Mouse (Mus musculus): ENCODE measurements around the gene Ntrk2. TPM values are rescaled to one million over a fixed set of nuclear protein-coding genes. Genes with fewer than 3 reads are reported as not detected.
"Not testable (repeated sequence)": the region's sequence is repeated elsewhere in the genome, so short reads cannot be mapped to it uniquely, and the experiment has no call there.

Ntrk2 gene
- polyA plus RNA-seq, 1 experiment: 19.1 TPM

DNA sequence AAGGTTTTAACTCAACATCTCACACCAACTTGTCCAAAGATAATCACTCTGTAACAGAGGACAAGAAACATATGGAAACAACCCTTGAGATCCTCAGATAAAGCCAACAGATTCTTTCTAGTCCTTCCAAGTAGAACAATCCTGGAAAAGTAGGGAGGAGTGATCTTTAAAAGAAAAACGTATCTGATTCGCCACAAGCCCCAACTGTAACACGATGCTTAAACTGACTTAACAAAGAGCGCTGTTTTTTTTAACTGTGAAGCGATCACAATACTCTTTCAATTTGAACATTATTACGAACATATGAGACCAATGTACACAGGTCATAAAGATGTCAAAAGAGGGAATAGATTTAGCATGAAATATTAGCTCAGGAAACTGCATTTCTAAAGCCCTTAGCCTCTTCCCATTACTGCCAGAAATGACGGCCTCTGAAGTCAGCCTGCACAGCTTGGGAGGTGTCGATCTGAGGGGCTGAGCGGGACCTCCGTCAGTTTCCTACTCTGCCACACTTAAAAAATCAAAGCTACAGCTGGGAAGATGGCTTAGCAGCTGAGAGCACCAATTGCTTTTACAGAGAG, 289.5 kb downstream of the Ntrk2 start:
- TF ChIP-seq POLR2A (IDR thresholded peaks at IDR 0.05; ENCODE audit: borderline replicate concordance, extremely low read depth, low read depth, low read length): no peak
- TF ChIP-seq CTCF (IDR thresholded peaks at IDR 0.05; ENCODE audit: insufficient read depth, low read length): no peak
- DNase-seq: no peak
- no peak overlapping the region for H3K4me3 ChIP-seq (replicated peaks; ENCODE audit: extremely low read depth, low read depth, low read length)
- H3K4me1 ChIP-seq (ENCODE audit: control insufficient read depth, insufficient read depth, low read length): no peaks in the 10 kb centered on the region
- WGBS: 30% methylated on average over 10 of the region's 10 CpGs

DNA sequence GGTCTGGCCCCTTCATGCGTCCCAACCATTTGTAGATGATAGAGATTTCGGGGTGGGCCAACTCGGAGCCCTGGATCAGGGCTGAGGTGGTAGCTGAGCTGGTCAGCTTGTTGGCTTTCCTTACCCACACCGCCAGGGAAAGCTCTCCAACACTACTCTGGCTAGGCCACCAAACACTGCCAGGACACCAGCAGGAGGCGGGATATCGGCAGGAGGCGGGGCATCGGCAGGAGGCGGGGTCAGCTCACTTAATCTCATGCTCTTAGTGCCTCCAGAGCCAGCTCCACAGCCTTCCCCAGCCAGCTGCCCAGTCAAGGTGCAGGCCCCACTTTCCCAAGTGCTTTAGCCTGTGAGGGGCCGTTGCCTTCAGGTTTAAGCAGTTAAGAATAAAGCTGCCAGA, 293.7 kb downstream of the Ntrk2 start:
- Histone ChIP-seq H3K4me1 (ENCODE audit: control insufficient read depth, insufficient read depth, low read length) (no peaks in the 10 kb centered on the region), H3K4me3 (replicated peaks; ENCODE audit: extremely low read depth, low read depth, low read length) (no peak overlapping the region)
- DNase-seq: no peak
- WGBS: 49% methylated on average over 10 of the region's 10 CpGs
- no peak for TF ChIP-seq POLR2A (IDR thresholded peaks at IDR 0.05; ENCODE audit: borderline replicate concordance, extremely low read depth, low read depth, low read length)
- TF ChIP-seq CTCF (IDR thresholded peaks at IDR 0.05; ENCODE audit: insufficient read depth, low read length): no peak

DNA sequence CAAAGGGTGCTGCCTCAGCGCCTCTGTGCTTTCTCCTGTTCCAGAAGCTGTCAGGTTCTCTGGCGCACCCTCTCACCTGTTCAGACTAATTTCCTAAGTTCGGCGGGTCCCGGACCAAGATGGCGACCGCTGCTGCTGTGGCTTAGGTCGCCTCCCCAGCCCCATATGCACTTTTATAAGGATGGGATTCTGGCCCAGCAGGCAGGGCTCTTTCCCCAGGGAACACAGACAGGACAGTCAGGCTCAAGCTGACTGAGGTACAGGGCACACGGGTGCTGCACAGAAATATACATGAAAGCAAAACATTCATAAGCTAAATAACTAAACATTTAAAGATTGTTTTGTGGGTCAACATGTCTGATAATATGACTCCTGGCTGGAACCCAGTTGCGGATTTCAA, 301.4 kb downstream of the Ntrk2 start:
- WGBS: 85% methylated on average over 10 of the region's 10 CpGs
- not testable (repeated sequence) for DNase-seq; H3K4me1 ChIP-seq (ENCODE audit: control insufficient read depth, insufficient read depth, low read length); H3K4me3 ChIP-seq (replicated peaks; ENCODE audit: extremely low read depth, low read depth, low read length)

DNA sequence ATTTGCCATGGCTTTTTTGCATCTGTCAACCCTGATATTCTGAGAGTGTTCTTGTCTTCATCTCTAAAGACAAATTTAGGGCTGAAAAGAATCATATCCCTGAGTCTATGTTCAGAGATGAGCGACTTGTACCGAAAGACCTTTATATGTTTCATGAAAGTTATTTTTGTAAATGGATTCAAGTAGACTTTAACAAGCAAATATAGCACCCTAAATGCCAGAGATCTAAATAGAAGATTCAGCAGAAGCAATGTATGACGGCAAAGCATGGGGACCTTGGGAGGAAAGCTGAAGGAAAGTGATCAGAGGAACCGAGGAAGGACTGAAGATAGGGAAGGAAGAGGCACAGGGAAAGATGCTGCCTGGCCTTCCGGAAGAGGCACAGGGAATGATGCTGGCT, 303.7 kb downstream of the Ntrk2 start:
- TF ChIP-seq POLR2A (IDR thresholded peaks at IDR 0.05; ENCODE audit: borderline replicate concordance, extremely low read depth, low read depth, low read length) (no peak), CTCF (IDR thresholded peaks at IDR 0.05; ENCODE audit: insufficient read depth, low read length) (no peak)
- WGBS: 92% methylated on average over 5 of the region's 5 CpGs
- no peaks in the 10 kb centered on the region for H3K4me1 ChIP-seq (ENCODE audit: control insufficient read depth, insufficient read depth, low read length)
- DNase-seq: no peak
- no peak overlapping the region for H3K4me3 ChIP-seq (replicated peaks; ENCODE audit: extremely low read depth, low read depth, low read length)

DNA sequence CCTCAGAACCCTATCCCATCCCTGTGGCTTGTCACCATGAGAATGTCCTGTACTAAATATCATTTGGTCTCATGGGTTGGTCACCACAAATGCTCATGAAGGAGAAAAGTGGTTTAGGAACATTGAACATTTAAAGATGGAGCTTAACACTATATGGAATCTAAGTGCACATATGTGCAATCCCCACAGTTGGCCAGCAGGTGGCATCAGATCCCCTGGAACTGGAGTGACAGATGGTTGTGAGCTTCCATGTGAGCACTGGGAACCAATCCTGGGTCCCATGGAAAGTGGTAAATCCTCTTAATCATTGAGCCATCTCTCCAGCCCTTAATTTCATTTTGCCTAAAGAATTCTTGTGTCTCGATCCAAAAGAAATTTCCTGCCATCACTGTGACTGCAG, 308.3 kb downstream of the Ntrk2 start:
- no peak for DNase-seq
- H3K4me3 ChIP-seq (replicated peaks; ENCODE audit: extremely low read depth, low read depth, low read length): no peak overlapping the region
- 97% methylated on average over 1 of the region's 1 CpGs for WGBS
- TF ChIP-seq POLR2A (IDR thresholded peaks at IDR 0.05; ENCODE audit: borderline replicate concordance, extremely low read depth, low read depth, low read length): no peak
- no peak for TF ChIP-seq CTCF (IDR thresholded peaks at IDR 0.05; ENCODE audit: insufficient read depth, low read length)
- H3K4me1 ChIP-seq (ENCODE audit: control insufficient read depth, insufficient read depth, low read length): no peaks in the 10 kb centered on the region

DNA sequence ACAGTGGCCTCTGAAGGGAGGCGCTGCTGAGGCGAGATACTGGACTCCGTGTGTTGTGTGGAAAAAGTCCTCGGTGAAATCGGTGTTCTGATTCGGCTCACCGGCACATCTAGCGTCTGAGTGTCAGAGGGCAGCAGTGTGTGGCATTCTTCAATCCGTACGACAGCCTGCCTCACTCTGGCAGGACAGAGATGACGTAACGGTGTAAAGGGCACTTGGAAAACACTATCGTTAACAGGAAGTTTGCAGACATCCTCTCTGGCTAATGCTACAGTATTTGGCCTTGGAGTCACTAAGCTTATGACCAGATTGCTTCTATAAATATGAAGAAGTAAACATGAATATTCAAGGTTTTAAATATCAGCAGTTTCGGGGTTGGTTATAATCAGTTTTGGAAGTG, 309.2 kb downstream of the Ntrk2 start:
- H3K4me3 ChIP-seq (replicated peaks; ENCODE audit: extremely low read depth, low read depth, low read length): no peak overlapping the region
- DNase-seq: no peak
- H3K4me1 ChIP-seq (ENCODE audit: control insufficient read depth, insufficient read depth, low read length): no peaks in the 10 kb centered on the region
- TF ChIP-seq CTCF (IDR thresholded peaks at IDR 0.05; ENCODE audit: insufficient read depth, low read length) (no peak), POLR2A (IDR thresholded peaks at IDR 0.05; ENCODE audit: borderline replicate concordance, extremely low read depth, low read depth, low read length) (no peak)
- WGBS: 72% methylated on average over 14 of the region's 14 CpGs

DNA sequence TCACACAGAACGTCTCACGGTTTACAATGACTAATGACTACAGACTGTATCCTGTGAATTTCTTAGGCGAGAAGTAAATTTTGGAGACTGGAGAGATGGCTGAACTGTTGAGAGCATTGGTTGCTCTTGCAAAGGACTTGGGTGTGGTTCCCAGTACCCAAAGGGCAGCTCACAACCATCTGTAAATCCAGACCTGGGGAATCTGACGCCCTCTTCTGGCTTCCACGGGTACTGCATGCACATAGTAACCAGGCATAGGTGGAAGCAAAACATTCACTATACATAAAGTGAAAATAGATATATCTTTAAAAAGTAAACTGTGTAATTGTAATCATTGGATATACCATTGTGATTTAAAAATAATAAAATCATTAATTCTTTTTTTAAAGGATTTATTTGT, 310.9 kb downstream of the Ntrk2 start:
- H3K4me3 ChIP-seq (replicated peaks; ENCODE audit: extremely low read depth, low read depth, low read length): no peak overlapping the region
- no peak for DNase-seq
- 80% methylated on average over 5 of the region's 5 CpGs for WGBS
- TF ChIP-seq CTCF (IDR thresholded peaks at IDR 0.05; ENCODE audit: insufficient read depth, low read length) (no peak), POLR2A (IDR thresholded peaks at IDR 0.05; ENCODE audit: borderline replicate concordance, extremely low read depth, low read depth, low read length) (no peak)
- H3K4me1 ChIP-seq (ENCODE audit: control insufficient read depth, insufficient read depth, low read length): no peaks in the 10 kb centered on the region

DNA sequence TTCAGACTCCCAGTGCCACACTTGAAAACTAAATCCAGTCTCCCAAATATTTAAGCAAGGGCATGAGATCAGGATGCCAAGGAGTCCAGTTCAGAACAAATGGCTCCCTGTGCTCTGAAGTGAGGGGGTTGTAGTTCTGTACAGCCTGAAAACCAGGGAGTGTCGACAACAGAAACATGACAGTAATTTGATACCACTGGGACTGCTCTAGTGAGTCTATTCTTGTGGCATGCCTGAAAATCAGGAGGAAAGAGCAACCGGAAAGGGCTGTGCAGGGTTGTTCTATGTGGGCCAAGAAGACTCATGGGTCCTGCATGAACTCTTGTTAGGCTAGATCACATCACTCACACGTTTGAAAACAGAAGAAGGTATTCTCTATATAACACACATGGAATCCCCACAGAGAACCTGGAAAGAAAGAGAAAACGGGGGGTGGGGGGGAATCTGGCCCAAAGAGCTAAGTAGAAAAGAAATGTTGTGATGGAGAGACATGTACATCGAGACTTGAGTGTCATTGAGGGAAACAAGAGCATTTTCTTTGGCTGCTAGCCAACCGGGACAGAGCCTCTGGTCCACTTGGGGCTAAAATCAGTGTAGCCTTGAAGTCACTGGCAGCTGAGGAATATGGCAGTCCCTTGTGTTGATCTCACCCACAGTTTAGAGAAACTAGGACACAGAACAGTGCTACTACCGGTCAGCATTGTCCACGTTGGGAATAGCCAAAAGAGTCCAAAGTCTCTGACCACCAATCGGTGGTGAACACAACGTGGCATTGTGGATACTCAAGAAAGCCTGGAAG, 313.4 kb downstream of the Ntrk2 start:
- no peak for DNase-seq
- TF ChIP-seq POLR2A (IDR thresholded peaks at IDR 0.05; ENCODE audit: borderline replicate concordance, extremely low read depth, low read depth, low read length): no peak
- no peak for TF ChIP-seq CTCF (IDR thresholded peaks at IDR 0.05; ENCODE audit: insufficient read depth, low read length)
- 55% methylated on average over 10 of the region's 10 CpGs for WGBS

DNA sequence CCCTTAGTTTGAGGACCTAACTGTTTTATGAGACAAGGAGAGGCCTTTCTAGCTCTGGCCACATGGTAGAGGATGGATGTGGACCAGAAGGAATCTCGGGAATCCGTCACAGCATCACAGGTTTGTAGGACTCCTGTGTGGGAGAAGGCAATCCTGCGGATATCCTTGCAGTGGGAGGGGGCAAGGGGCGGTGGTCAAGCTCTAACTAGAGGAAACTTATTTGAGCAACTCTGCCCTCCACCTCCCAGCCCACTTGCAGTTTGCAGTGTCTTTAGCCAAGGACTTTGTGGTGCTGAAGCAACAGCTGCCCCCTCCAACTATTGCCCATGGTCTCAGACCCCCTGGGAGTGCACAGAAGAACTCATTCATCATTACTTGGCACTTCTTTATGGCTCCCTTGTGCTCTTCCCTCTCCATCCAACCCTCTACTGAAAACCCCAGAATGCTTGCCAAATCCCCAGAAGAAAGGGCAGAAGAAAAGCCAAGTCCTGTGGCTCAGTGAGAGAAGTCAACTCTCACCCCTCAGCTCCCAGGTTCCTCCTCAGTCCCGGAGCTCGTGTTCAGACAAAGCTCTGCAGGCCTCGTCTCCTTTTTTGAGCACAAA, 336.9 kb downstream of the Ntrk2 start:
- Histone ChIP-seq H3K4me1 (ENCODE audit: control insufficient read depth, insufficient read depth, low read length) (no peaks in the 10 kb centered on the region), H3K4me3 (replicated peaks; ENCODE audit: extremely low read depth, low read depth, low read length) (no peak overlapping the region)
- no peak for TF ChIP-seq CTCF (IDR thresholded peaks at IDR 0.05; ENCODE audit: insufficient read depth, low read length)
- no peak for TF ChIP-seq POLR2A (IDR thresholded peaks at IDR 0.05; ENCODE audit: borderline replicate concordance, extremely low read depth, low read depth, low read length)
- 74% methylated on average over 7 of the region's 7 CpGs for WGBS
- no peak for DNase-seq

More for the DNA sequence above, 313.4 kb downstream of the Ntrk2 start:
- H3K4me1 ChIP-seq (ENCODE audit: control insufficient read depth, insufficient read depth, low read length): no peaks in the 10 kb centered on the region
- H3K4me3 ChIP-seq (replicated peaks; ENCODE audit: extremely low read depth, low read depth, low read length): no peak overlapping the region

Data from lung, adult 2 months (tissue).